Mouse (Mus musculus) MEL (cell line): ENCODE data around the gene Sstr3. TPM values are rescaled to one million over a fixed set of nuclear protein-coding genes. Genes with fewer than 3 reads are reported as not detected.
A peak's percentile ranks its signal among the peaks of the same experiment; 100 is the strongest.

Source experiments
- DNase-seq: peaks from one replicate; pipeline ENCODE4 v3.0.0; 2011; ENCODE audit warnings: low read depth, low spot score
- H3K27ac ChIP-seq: 2 replicates; pipeline ENCODE4 v1.5.1; 2012; ENCODE audit warnings: low read depth, mild to moderate bottlenecking, control low read depth, low read length, moderate library complexity; ENCODE audit not compliant: control insufficient read depth
- H3K27me3 ChIP-seq, 2 experiments: fragments of 150-350 bp in 1 of 2; sonication (generic) in 1 of 2; 2 replicates each; pipeline ENCODE4 v1.6.1; 2012; ENCODE audit warnings: low read length in 2 of 2, mild to moderate bottlenecking in 2 of 2, improper control_type of control experiment in 1 of 2, moderate library complexity in 1 of 2; ENCODE audit not compliant: insufficient read depth in 2 of 2, control insufficient read depth in 1 of 2
- H3K36me3 ChIP-seq, 2 experiments: 2 replicates each; pipeline ENCODE4 v1.6.1; 2012 to 2014; ENCODE audit warnings: low read length in 2 of 2, improper control_type of control experiment in 1 of 2, inconsistent platforms in 1 of 2, mild to moderate bottlenecking in 1 of 2; ENCODE audit not compliant: insufficient read depth in 2 of 2, control insufficient read depth in 1 of 2
- H3K4me1 ChIP-seq, 2 experiments: fragments of 150-350 bp in 1 of 2; sonication (generic) in 1 of 2; 2 replicates each; pipeline ENCODE4 v1.6.1; 2012; ENCODE audit warnings: low read length in 2 of 2, improper control_type of control experiment in 1 of 2, mild to moderate bottlenecking in 1 of 2; ENCODE audit not compliant: insufficient read depth in 2 of 2, control insufficient read depth in 1 of 2
- H3K4me3 ChIP-seq, 2 experiments: fragments of 150-350 bp in 1 of 2; sonication (generic) in 1 of 2; 2 replicates each; pipeline ENCODE4 v1.5.1; 2012; ENCODE audit warnings: low read depth in 2 of 2, low read length in 2 of 2, mild to moderate bottlenecking in 2 of 2, moderate library complexity in 2 of 2, control low read depth in 1 of 2, improper control_type of control experiment in 1 of 2; ENCODE audit not compliant: control insufficient read depth in 1 of 2, insufficient read depth in 1 of 2
- H3K79me2 ChIP-seq: 2 replicates; pipeline ENCODE4 v1.6.1; 2012; ENCODE audit warnings: mild to moderate bottlenecking, low read length, moderate library complexity; ENCODE audit not compliant: control insufficient read depth, poor library complexity, insufficient read depth
- H3K9ac ChIP-seq: 2 replicates; pipeline ENCODE4 v1.6.1; 2012; ENCODE audit warnings: low read depth, mild to moderate bottlenecking, control low read depth, low read length, moderate library complexity; ENCODE audit not compliant: control insufficient read depth, poor library complexity, severe bottlenecking
- H3K9me3 ChIP-seq: fragments of 150-350 bp; sonication (generic); replicated peaks from 2 replicates; pipeline ENCODE4 v1.6.1; 2012; ENCODE audit warnings: mild to moderate bottlenecking, low read length, improper control_type of control experiment, moderate library complexity; ENCODE audit not compliant: insufficient read depth
- BHLHE40 ChIP-seq: IDR thresholded peaks from 2 replicates; pipeline ENCODE4 v1.6.1; 2012; ENCODE audit warnings: low read depth, mild to moderate bottlenecking, inconsistent platforms, low read length, improper control_type of control experiment, borderline replicate concordance
- CTCF ChIP-seq, 3 experiments: IDR thresholded peaks in 2 of 3; conservative IDR thresholded peaks in 1 of 3; 2 replicates each; pipeline ENCODE4 v1.5.1; 2011 to 2012; ENCODE audit warnings: low read length in 3 of 3, low read depth in 2 of 3, mild to moderate bottlenecking in 2 of 3, improper control_type of control experiment in 1 of 3, inconsistent platforms in 1 of 3, mixed read lengths in 1 of 3, moderate library complexity in 1 of 3; ENCODE audit not compliant: control insufficient read depth in 1 of 3, insufficient read depth in 1 of 3, poor library complexity in 1 of 3, severe bottlenecking in 1 of 3
- E2F4 ChIP-seq: IDR thresholded peaks from 2 replicates; pipeline ENCODE4 v1.6.1; 2011; ENCODE audit warnings: low read depth, low read length, improper control_type of control experiment, borderline replicate concordance
- ELF1 ChIP-seq: IDR thresholded peaks from 2 replicates; pipeline ENCODE4 v1.6.1; 2014; ENCODE audit warnings: low read depth, mild to moderate bottlenecking, inconsistent platforms, low read length, improper control_type of control experiment, moderate library complexity
- EP300 ChIP-seq, 2 experiments: IDR thresholded peaks; 2 replicates each; pipeline ENCODE4 v1.6.1; 2011; ENCODE audit warnings: improper control_type of control experiment in 2 of 2, low read length in 2 of 2, low read depth in 1 of 2, mild to moderate bottlenecking in 1 of 2
- ETS1 ChIP-seq: IDR thresholded peaks from 2 replicates; pipeline ENCODE4 v1.6.1; 2012; ENCODE audit warnings: low read depth, mild to moderate bottlenecking, inconsistent platforms, low read length, improper control_type of control experiment, moderate library complexity
- GABPA ChIP-seq: IDR thresholded peaks from 2 replicates; pipeline ENCODE4 v1.6.1; 2012; ENCODE audit warnings: low read depth, mild to moderate bottlenecking, inconsistent platforms, low read length, improper control_type of control experiment, moderate library complexity
- HCFC1 ChIP-seq: IDR thresholded peaks from 2 replicates; pipeline ENCODE4 v1.6.1; 2012; ENCODE audit warnings: low read depth, mild to moderate bottlenecking, inconsistent platforms, low read length, improper control_type of control experiment, moderate library complexity
- KAT2A ChIP-seq: conservative IDR thresholded peaks from 2 replicates; pipeline ENCODE4 v1.6.1; 2012; ENCODE audit warnings: low read depth, low read length, improper control_type of control experiment, inconsistent platforms
- MAX ChIP-seq: IDR thresholded peaks from 2 replicates; pipeline ENCODE4 v1.6.1; 2011; ENCODE audit warnings: low read length, improper control_type of control experiment
- MYC ChIP-seq: IDR thresholded peaks from 2 replicates; pipeline ENCODE4 v1.6.1; 2011; ENCODE audit warnings: low read depth, mild to moderate bottlenecking, low read length, improper control_type of control experiment, moderate library complexity
- NELFE ChIP-seq: IDR thresholded peaks from 2 replicates; pipeline ENCODE4 v1.6.1; 2011; ENCODE audit warnings: low read depth, low read length, improper control_type of control experiment
- POLR2AphosphoS5 ChIP-seq: IDR thresholded peaks from 2 replicates; pipeline ENCODE4 v1.6.1; 2012; ENCODE audit warnings: low read depth, borderline replicate concordance, mild to moderate bottlenecking, inconsistent platforms, low read length, moderate library complexity, mixed read lengths
- UBTF ChIP-seq: IDR thresholded peaks from 2 replicates; pipeline ENCODE4 v1.6.1; 2012; ENCODE audit warnings: low read depth, mild to moderate bottlenecking, inconsistent platforms, low read length, improper control_type of control experiment, moderate library complexity, borderline replicate concordance; ENCODE audit not compliant: insufficient read depth
- USF1 ChIP-seq: IDR thresholded peaks from 2 replicates; pipeline ENCODE4 v1.6.1; 2014; ENCODE audit warnings: low read depth, mild to moderate bottlenecking, inconsistent platforms, low read length, improper control_type of control experiment, moderate library complexity
- USF2 ChIP-seq, 2 experiments: IDR thresholded peaks; 2 replicates each; pipeline ENCODE4 v1.6.1; 2011 to 2012; ENCODE audit warnings: improper control_type of control experiment in 2 of 2, low read length in 2 of 2, borderline replicate concordance in 1 of 2, inconsistent platforms in 1 of 2, low read depth in 1 of 2, mild to moderate bottlenecking in 1 of 2; ENCODE audit not compliant: insufficient read depth in 1 of 2
- ZKSCAN1 ChIP-seq: IDR thresholded peaks from 2 replicates; pipeline ENCODE4 v1.6.1; 2012; ENCODE audit warnings: low read depth, mild to moderate bottlenecking, inconsistent platforms, low read length, improper control_type of control experiment, moderate library complexity
- ZNF384 ChIP-seq: IDR thresholded peaks from 2 replicates; pipeline ENCODE4 v1.6.1; 2012; ENCODE audit warnings: low read depth, mild to moderate bottlenecking, inconsistent platforms, low read length, improper control_type of control experiment
- polyA plus RNA-seq, 2 experiments: library from polyadenylated mRNA; stranded (reverse) in 1 of 2; unstranded in 1 of 2; fragments of >175 nt in 1 of 2; fragments of >200 nt in 1 of 2; gene quantifications; 2 replicates each; pipeline versions ENCODE4 v1.2.1 to v1.2.4; 2012; ENCODE audit warnings: low replicate concordance in 2 of 2, low read depth in 1 of 2; ENCODE audit not compliant: insufficient read length in 2 of 2, insufficient read depth in 1 of 2, missing spikeins in 1 of 2
- total RNA-seq: library from RNA; depleted of rRNA; stranded (reverse); fragments of 300-350 nt; gene quantifications from 2 replicates; pipeline ENCODE4 v1.2.3, GENCODE M21; 2012

The Sstr3 gene
- total and polyA plus RNA-seq, 3 experiments = not detected

DNA sequence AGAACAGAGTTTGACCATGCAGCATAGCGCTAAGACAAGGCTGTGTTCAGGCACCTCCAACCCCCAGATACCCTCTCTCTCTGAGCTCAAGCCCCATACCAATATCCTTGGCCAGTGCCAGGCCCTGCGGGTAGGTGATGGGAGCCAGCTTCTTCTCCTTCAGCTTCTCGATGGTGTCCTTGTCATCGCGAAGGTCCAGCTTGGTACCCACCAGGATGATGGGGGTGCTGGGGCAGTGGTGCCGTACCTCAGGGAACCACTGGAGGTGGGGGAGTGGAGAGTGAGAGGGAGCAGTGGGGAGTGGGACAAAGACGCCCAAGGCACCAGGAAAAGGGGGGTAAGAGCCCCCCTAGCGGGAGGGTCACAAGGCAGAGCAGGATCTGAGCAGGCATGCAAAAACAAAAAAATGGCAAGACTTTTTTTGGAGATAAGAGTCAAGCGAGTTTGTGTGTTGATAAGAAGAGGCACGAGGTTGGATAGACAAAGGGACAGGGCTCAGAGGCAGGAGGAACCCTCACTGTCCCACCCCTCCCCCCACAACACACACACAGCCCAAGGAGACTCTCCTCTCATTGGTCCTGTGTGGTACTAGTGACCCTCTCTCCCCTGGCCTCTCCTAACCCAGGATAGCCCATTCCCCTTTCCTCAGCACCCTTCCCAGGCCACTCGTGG is 20.4 kb upstream of the Sstr3 start (continued):
- TF ChIP-seq UBTF (no peak), ZNF384 (peak; percentile 90), ELF1 (no peak), ETS1 (peak; percentile 62; the same call in 1 of the 2 replicates), USF1 (peak; percentile 46; the same call in 1 of the 2 replicates), MAX (no peak), ZKSCAN1 (no peak), HCFC1 (no peak), KAT2A (no peak)

DNA sequence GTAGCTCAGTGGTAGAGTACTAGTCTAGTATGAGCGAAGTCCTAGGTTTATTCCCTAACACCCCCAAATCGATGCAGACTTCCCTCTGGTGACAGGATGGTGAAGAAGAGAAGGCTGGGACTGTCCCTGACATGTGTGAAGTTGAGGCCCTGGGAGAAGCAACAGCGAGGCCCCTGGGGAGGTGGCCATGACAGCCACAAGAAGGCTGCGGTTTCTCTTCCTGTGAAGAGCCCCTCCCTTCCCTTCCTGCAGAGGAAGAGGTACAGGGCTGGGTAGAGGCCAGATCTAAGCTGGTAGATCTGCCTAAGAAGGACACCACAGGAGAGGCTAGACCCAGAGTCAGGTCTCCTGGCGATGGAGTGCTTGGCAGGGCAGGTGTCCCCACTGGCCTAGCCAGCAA is 19.5 kb upstream of the Sstr3 start:
- peaks cover 2 to 27% of the 10 kb centered on the region in 2 experiments; a peak in 3 of 4 replicates for H3K36me3 ChIP-seq
- TF ChIP-seq EP300 (IDR thresholded peaks at IDR 0.05; ENCODE audit: low read depth in 1 of 2, low read length in 2 of 2) = peak in 1 of 2 experiments; percentile 29; a peak in 3 of 4 replicates
- 0 out of 2 replicates have a peak, but pooled peaks have one; percentile 33 for TF ChIP-seq MYC
- no peak for TF ChIP-seq BHLHE40
- peak overlapping the region; percentile 35 for H3K9ac ChIP-seq
- no peaks in the 10 kb centered on the region; the same call in none of the 2 replicates for H3K79me2 ChIP-seq
- H3K27ac ChIP-seq = peak overlapping the region; percentile 67
- peaks cover 16 to 29% of the 10 kb centered on the region in 2 experiments for H3K4me1 ChIP-seq
- DNase-seq = peak; percentile 71
- H3K9me3 ChIP-seq = no peaks in the 10 kb centered on the region
- H3K27me3 ChIP-seq = no peaks in the 10 kb centered on the region
- H3K4me3 ChIP-seq = no peak overlapping the region

DNA sequence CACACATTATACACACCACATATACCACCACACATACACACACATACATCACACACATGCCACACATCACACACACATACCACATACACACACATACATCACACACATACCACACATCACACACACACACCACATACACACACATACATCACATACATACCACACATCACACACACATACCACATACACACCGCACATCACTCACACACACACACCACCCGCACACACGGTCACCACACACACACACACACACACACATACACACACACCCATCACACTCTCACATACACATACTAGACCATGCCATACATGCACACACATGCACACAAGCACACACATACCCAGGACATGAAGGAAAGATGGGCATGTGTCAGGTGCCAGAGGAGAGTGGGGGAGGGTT is 18.9 kb upstream of the Sstr3 start:
- peak overlapping the region; percentile 56; the same call in 1 of the 2 replicates for H3K27ac ChIP-seq
- H3K27me3 ChIP-seq = no peaks in the 10 kb centered on the region
- no peaks in the 10 kb centered on the region for H3K9me3 ChIP-seq
- no peaks in the 10 kb centered on the region; the same call in 1 of the 2 replicates for H3K79me2 ChIP-seq
- no peak overlapping the region for H3K4me3 ChIP-seq
- DNase-seq = no peak
- H3K4me1 ChIP-seq = peaks cover 16 to 27% of the 10 kb centered on the region in 2 experiments
- TF ChIP-seq POLR2AphosphoS5 (peak; percentile 79; the same call in 1 of the 2 replicates), GABPA (no peak), USF2 (IDR thresholded peaks at IDR 0.05; ENCODE audit: borderline replicate concordance in 1 of 2, insufficient read depth in 1 of 2, low read depth in 1 of 2, low read length in 2 of 2) (no peak), ZNF384 (no peak), E2F4 (no peak), NELFE (no peak), USF1 (no peak), CTCF (IDR thresholded peaks at IDR 0.05 in 2 of 3, conservative IDR thresholded peaks at IDR 0.05 in 1 of 3; ENCODE audit: control insufficient read depth in 1 of 3, insufficient read depth in 1 of 3, low read depth in 2 of 3, low read length in 3 of 3, poor library complexity in 1 of 3, severe bottlenecking in 1 of 3) (no peak; a peak in 1 of 6 replicates)
- H3K9ac ChIP-seq = no peak overlapping the region
- peaks cover 2 to 27% of the 10 kb centered on the region in 2 experiments; a peak in 3 of 4 replicates for H3K36me3 ChIP-seq
